Mouse (Mus musculus) retina, embryonic 14.5 days (tissue): ENCODE measurements around the gene Tmcc1.

Experiments
- DNase-seq: peaks from one replicate; pipeline ENCODE4 v3.0.0-alpha.2; 2015; ENCODE audit warnings: low spot score

Tmcc1 gene

DNA sequence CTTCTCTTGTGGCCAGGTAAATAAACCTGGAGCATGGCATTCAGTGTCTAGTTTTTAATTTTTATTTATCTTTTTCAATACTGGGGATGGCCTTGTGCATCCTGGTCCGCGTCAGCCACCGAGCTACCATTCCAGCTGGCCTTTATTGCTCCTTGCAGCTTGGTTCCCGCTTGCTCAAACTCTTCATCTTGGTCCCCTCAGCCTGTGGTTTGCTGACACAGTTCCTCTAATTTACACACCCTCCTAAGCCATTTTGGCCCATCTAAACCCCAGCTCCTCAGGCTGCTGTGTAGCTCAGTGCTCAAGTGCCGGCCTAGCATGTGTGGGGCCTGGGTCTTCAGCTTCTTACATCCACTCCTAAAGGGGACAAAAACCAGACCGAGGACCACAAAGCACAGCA is 179.2 kb downstream of the Tmcc1 start:
- no peak for DNase-seq

DNA sequence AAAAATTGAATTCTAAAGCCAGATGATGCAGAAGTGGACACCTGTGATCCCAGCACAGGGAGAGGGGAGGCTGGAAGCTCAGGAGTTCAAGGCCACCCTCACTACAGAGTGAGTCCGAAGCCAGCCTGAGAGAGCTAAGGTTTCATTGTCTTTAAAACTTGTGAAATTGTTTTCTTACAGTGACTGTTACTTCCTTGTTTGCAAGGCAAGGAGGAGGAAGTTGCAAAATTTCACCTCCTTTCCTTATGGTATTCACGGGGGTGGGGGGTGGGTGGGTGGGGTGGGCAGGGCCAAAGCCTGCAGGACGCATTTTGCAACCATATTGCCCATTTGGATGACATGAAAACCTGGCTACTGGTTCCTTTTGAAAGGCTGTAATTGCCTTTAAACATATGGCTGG is 179.6 kb downstream of the Tmcc1 start:
- no peak for DNase-seq

DNA sequence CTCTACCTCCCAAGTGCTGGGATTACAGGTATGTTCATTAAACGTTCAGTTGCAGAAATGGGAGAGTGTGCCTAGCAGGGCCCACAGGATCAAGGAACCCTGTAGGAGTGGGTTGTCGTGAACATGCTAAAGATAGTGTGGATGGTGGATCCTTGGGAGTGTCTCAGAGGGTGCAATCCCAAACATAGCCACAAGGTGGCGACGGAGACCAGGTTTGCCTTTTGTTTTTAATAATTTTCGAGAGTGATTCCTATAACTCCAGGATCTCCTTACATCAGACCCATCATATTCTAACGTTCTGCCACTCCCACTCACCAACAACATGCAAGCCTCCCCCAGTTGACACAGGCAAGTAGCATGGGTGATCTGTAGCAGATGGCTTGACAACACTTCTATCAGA is 182.7 kb downstream of the Tmcc1 start:
- peak; percentile 90 for DNase-seq

DNA sequence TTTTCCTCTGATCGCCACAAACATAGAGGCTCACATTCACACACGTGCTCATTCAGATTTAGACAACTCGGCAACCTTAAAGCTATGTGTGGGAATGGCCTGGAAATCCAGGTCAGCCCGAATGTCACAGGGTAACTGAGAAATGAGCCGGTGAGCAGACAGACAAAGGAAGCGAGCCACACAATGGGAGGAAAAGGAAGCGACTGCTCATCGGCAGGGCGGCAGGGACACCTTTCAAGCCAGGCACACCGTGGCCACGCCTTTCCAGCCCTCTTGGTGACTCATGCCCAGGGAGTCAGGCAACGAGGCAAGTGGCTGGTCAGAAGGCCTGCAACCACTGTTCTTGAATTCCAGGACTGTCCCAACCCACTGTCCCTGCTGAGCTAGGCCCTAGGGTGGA is 183.9 kb downstream of the Tmcc1 start:
- no peak for DNase-seq

DNA sequence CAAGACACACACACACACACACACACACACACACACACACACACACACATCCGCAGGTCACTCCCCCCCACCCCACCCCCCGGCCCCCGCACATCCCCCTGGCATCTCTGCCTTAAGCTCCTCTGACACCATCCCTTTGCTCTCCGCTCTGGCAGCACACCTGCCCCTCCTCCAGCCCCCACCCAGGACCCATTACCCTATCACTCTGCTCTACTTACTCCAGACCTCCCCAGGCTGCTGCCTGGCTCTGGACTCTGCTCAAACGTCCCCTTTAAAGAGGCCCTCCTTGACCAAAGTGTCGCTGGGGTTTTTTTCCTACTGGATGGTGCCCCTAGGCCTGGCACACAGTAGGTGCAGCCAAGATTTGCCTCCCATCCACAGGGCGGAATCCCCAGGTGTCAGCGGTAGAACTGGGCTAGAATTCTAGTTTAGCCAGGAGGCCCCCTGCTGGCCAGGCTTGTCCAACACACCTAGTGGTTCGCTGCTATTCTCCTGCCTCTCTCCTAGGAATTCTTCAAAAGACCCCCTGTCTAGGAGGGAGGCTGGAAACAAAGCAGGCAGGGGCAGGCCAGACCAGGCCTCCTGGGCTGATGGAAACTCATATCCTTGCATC is 185.6 kb downstream of the Tmcc1 start:
- DNase-seq = peak; percentile 88

DNA sequence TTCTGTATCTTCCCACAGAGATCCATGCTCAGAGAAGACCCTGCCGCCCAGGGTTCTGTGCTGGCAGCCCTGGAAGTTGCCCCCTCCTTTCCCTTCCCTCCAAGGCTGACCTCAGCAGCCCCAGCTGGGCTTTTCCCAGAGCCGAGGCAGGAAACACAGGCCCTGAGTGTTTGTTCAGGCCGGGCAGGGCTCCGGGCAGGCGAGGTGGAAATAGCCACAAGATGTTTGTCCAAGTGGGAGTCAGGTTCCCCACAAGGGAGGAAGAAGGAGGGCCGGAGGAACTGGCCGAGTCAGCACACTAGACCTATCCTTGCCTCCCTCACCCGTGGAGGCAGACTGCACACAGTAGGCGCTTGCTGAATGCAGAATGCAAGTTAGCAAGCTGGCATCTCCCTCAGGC is 186.6 kb downstream of the Tmcc1 start:
- DNase-seq = no peak

DNA sequence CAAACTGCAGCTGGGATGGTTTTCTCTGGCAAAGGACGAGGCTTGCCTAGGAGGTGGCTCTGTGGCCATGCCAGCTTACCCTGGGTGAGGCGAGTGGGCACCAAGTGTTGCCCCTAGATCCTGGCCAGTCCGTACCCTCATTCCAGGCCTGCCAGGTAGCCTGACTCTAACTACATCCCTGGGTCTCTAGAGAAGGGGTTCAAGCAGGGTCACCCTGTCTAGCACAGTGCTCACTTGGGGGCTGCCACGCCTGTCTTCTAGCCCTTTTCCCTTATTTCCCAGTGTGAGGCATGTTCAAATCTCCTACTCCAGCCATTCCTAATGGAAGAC is 187.4 kb downstream of the Tmcc1 start:
- no peak for DNase-seq

DNA sequence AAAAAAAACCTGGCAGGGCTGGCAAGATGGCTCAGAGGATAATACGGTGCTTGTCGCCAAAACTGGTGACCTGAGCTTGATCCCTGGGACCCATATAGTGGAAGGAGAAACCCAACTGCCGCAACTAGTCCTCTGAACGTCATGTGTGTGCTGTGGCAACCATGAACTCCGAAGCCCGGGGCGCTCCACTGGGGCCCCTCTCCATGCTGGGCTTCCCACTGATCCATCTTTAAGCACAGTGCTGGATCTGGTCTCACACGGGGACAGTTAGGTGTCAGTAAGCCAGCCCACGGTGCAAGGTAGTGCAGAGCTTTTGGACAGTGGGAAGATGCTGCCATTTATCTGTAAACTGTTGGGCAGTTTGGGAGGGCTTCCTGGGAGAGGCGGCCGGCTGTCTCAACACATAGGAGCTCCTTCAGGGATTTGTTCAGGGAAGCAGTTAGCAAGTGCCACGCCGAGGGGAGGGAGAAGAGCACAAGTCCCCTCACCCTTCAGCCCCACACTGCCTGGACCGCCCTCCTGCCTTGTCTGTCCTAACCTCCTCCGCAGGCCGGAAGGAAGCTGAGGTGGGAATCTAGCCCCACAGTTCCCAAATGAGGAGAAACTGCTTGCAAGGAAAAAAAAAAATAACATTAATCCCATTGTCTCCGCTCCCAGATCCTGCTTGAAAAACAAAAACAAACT is 187.9 kb downstream of the Tmcc1 start:
- no peak for DNase-seq

DNA sequence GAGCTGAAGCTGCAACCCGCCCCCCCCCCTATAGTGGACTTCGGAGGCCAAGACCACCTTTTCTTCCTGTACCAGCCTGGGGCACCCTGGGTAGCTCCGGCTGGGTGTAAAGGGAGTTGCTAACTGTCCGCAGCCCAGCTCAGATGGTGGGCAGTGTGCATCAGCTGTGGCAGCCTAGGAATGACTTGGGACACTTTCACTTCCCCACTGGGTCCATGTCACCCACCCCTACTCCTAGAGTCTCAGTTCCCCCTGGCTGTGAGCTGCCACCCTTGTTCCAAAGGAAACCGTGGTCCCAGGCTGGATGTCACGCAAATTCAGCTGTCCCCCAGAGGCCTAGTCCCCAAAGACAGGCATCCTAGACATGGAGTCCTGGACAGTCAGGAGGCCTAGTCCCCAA is 188.6 kb downstream of the Tmcc1 start:
- DNase-seq = no peak

DNA sequence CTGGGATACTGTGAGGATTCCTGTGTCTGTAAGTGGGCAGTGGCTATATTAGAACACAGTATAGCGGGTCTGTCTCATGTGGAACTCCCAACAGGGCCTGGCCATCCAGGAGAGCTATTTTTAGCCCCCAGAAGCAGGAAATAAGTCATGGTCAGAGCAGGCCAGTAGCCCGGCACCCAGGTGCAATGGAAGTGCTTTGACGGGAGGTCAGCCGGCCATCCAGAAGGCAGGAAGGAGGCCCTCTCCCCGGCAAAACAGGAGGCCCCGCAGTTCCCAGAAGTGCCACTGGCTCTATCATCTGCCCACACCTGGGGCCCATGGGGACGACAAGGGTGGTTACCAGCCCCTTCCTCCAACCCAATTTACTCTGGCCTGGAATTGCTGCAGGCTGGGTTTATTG is 189.2 kb downstream of the Tmcc1 start:
- DNase-seq = no peak

DNA sequence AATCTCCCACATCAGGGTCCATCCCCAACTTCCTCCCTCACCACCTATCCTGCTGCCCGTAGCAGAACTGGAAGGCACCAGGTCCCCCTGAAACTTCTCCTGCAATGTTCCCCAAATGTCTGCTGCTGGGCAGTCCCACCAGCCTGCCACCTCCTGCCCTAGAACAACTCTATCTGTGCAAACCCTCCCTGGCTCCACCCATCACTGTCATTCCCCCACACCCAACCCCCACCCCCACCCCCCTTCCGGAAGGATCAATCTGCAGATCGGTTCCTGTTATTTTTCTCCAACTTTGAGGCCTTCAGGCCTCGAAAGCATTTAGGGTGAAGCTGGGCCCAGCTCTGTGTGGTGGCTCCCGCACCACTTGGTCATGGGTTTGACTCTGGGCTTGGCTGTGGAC is 189.8 kb downstream of the Tmcc1 start:
- no peak for DNase-seq

DNA sequence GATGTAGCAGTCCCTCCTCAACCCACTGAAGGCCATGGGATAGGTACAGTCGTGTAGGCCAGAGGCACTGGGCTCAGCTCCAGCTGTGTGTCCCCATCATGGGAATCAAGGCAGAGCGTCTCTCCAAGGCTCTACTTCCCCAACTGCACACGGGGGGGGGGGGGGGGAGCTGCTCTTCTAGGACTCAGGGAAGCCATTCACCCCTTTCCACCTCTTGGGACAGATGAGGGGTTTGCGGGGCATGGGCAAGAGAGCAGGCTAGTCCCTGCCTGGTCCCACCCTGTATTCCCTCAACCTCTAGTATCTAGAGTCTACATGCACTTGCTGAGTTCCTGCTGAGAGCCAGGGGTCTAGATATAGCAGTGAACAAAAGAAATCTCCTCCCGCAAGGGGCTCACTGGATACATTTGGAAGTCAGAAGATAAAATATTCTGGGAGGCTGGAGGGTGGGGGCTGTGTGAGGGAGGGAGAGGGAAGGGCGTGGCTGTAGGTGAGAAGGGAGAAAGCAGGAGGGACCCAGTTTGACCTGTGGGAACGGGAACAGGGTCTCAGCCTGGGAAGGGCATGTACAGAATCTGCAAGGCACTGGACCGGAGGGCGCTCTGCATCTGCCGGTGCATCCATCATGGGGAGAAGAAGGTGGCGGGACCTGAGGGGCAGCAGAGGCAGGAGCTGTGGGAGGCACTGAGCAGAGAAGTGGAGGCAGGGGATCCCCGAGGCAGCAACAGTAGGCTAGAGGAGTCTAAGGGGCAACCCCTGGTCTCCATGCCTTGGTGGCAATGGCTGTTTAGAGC is 190.8 kb downstream of the Tmcc1 start:
- no peak for DNase-seq

DNA sequence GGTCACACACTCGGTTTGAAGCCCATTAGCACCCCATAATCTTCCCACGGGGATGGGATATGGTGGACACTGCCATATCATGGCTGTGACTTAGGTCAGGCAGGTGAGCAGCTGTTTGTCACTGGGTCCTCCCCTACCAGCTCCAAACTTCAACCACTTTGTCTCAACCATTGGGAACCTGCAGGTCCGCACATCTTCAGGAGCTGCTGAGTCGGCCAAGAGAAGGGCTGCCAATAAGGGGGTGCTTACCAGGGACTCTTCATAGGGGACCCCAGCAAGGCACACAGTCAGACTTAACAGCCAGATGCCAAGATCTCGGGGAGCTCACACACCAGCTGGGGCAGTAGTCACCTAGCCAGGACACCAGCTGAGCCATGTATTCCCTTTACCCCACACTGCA is 192.4 kb downstream of the Tmcc1 start:
- no peak for DNase-seq

DNA sequence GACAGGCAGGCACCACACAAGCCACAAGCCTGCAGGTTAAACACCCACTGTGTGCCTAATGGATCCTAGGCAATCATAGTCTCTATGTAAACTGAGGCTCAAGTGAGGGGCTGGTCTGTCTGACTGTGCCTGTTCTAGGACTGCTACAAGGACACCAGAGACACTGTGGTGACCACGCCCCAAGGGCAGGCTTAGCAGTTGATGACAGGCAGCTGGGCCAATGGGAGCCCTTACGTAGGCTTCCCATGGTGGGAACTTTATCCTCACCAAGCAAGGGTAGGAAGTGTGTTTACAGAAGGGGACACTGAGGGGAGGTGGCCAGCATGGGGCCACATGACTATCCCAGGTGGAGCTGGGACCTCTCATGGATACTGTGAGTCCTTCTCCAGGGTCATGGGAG is 194.1 kb downstream of the Tmcc1 start:
- no peak for DNase-seq

DNA sequence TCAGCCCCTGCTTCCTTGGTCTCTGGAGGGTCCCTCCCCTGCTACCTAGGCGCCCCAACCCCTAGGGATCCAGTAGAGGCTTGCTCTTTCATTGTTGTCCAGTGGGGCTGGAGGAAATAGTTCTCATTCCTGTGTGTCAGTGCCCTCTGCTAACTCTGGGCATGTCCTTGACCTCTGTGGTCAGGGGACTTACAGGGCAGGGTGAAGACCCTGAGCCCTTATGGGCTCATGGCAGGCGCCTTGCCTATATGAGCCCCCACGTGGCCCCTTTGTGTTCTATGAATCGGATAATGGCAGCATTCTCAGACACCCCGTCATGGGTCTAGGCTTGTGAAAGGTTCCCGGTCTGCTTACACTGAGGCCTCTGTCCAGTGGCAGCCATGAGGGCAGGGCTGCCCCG is 194.5 kb downstream of the Tmcc1 start:
- no peak for DNase-seq

DNA sequence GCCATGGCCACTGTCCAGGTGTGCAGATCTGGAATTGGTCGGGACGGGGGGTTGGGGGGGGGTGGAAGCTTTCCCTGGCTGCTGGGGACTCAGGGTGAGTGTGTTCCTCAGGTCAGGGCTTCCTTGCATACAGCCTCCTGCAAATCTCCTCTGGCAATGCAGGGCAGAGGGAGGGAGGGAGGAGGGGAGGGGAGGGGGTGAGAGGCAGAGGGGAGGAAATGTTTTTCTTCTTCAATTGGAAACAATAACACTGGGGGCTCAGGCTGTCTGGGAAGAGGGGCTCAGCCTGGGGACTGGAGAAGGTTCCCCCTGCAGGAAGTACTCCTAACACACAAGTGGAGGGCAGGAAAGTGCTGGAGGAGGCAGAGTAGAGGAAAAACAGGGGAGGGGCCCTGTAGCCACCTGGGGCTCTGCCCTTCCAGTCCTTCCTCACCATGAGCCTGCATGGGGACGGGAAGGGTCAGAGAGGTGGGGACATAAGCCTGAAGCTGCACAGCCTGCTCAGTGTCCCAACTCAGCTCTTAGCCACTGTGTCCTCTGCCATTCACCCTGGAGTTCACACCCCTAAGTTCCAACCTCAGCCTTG is 195.5 kb downstream of the Tmcc1 start:
- no peak for DNase-seq

DNA sequence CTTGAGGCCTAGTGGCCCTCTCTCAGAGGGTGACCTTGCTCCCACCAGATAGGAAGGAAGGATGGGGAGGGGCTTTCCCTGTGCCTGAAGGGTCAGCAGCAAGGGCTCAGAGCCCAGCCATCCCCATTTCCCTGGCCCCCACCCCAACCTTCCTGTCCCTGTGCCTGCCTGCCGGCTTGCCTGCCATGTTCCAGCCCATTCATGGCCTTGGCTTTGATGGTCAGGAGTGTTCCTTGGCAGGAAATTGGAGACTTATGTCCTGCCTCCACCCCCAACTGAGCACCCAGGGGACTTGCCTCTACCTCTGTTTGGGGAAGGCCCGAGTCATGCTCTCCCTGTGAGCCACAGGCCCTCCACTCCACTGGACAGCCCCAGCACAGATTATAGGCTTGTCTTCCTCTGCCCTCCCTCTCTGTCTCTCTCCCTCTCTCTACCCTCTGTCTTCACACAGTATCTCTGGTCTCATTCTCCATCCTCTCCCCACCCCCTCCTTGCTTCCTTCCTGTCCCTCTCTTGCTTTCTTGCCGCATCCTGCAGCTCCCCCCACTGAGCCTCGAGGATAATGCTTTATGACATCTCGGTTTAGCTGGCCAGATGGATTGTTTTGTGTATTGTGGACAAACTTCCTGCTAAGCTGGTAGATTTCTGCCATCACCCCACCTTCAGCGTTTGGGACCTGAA is 197.0 kb downstream of the Tmcc1 start:
- DNase-seq = no peak

DNA sequence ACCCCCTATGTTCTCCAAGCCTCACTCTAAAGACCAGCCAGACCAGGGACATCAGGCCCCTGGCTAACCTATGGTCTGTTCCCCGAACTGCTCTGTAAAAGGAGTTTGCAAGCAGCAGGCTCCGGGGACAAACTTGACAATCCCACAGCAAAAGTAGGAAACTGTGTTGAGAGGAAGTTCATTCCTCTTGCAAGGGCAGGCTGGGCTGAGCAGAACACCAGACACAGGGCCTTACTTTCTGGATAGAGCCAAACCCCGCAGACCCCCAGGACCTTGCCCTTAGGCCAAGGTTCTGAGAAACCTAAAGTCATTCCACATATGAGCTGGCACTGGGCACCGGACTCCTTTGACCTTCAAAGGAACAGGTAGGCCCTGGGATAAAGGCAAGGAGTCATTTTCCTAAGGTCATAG is 197.8 kb downstream of the Tmcc1 start:
- no peak for DNase-seq

DNA sequence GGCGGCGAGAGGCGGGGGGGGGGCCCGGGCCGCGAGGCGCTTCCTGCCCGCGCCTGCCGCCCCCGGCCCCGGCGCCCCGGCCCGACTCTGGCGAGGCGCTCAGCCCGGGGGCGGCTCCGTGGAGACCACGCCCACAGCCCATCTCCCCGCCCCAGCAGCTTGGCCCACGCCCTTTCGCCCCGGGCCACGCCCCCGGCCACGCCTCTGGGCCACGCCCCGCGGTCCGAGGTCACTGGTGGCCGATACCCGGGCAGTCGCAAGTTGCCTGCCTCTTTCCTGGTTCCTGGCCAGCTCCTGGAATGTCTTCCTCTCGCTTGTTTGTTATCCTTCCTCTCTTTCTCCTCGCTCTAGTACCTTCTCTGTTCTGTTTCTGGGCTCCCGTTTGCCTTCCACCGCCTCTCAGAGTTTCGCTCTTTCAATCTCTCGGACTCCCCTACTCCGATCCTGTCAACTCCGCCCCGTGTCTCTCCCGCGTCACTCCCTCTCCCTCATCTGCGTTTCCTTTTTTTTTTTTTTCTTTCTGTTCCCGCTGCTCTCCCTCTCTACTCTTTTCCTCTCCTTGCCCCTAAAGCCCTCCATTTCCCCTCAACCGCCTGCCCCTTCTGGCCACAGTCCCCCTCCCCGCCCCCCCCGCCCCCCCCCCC is 198.3 kb downstream of the Tmcc1 start, which contains the start of gene Plxnd1:
Gene Plxnd1 (minus strand): TSS at position 129 of the 644 bp plus-strand sequence.
- peak; percentile 91 for DNase-seq

DNA sequence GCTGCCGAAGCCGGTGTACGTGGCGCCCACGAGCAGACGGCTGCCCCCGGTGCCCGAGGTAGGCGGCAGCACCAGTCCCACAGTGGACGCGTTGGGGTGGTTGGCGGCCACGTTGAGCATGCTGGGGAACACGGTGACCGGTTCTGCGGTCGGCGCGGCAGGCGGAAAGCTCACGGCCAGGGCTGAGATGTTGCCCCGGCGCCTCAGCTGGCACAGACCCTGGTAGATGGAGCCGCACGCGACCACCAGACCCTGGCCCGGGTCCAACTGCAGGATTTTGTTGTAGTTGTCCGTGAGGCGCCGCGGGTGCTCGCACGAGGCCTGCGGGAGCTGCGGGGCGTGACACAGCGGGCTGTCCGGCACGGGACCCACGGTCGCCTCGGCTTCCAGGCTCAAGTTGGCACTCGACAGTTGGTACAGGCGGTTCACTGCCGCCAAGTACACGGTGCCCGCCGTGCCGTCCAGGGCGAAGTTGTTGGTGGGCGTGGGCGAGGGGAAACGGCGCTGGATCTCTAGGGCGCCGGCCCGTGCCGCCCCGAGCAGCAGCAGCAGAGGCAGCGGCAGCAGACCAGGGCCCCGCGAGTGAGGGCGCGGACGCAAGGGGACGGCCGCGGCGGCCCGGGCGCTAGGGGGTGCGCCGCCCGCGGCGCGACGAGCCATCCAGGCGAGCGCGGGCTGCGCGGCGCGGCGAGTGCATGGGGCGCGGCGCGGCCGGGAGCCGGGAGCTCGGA is 199.0 kb downstream of the Tmcc1 start:
- no peak for DNase-seq

DNA sequence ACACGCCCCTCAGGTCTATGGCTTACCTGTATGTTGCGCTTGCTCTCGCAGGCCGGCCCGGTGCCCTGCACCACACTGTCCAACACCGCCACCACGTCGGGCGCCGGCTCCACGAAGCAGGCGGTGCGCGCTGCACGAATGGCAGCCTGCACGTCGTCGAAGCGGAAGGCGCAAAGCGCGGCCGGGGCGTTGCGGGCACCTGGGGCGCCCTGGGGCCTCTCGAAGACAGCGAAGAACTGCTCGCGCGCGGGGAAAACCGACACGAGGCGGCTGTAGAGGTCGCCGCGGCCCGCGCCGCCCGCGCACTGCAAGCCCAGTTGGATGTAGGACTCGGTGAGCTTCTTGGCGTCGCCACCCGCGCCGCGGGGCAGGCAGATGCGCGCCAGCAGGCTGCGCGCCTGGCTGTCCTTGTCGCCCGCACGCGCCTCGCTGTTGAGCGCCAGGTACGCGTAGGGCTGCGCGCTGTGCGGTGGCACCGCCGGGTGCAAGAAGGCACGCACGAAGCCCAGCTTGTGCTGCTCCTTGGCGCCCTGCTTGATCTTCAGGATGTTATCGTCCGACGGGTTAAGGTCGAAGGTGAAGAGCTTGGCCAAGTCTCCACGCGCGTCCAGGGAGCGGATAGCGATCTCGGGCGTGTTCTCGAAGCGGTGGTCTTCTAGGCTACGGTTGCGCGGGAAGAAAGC is 199.7 kb downstream of the Tmcc1 start:
- DNase-seq = peak; percentile 43
